Mouse (Mus musculus): Measurements from ENCODE around the gene Spata32. TPM values are rescaled to one million over a fixed set of nuclear protein-coding genes. Genes with fewer than 3 reads are reported as not detected.

Spata32 gene
- polyA plus RNA-seq, 1 experiment: not detected

- TF ChIP-seq GATA1 (IDR thresholded peaks at IDR 0.05; ENCODE audit: low read length): no peak
Observed at GRCm38 (mm10) chr11:103252380-103252779, 34.1 kb upstream of the Spata32 start.

- TF ChIP-seq GATA1 (IDR thresholded peaks at IDR 0.05; ENCODE audit: low read length): no peak
Observed at GRCm38 (mm10) chr11:103250324-103250723, 32.1 kb upstream of the Spata32 start.

DNA sequence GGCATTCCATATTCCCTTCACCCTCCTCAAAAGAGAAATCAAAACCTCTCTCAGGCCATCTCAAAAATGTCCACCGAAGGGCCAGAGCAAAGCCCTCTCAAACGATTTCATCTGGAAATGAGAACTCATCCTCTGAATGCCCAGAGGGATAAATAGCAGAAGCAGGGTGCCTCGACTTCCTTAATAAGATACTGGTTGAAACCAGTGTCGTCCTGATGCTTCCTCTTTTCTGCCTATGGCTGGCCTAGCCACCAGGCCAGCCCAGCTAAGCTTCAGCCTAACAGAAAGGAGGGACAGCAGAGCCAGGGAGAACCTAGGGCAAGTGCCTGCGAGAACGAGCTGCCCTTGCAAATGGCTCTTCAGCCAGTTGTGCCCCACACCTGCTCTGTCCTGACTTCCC lies 31.3 kb upstream of the Spata32 start:
- TF ChIP-seq GATA1 (IDR thresholded peaks at IDR 0.05; ENCODE audit: low read length): no peak

DNA sequence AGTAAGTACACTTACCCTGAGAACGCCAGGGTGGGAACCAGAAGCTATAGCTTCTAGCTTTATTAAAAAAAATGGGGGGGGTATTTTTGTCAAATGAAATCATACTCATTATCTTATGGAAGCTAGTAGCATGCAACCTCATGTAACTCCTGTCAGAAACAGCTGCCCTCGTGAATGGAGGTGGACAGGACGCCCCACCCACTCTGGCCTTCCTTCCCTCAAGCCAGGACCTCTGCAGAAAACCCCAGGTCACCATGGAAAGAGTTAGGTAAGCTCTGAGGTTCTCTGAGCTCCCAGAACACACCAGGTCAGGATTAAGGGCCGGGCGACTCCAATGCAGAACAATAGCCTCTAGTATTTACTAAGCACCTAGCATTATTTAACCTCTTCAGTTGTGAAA lies 30.6 kb upstream of the Spata32 start:
- TF ChIP-seq GATA1 (IDR thresholded peaks at IDR 0.05; ENCODE audit: low read length): no peak

DNA sequence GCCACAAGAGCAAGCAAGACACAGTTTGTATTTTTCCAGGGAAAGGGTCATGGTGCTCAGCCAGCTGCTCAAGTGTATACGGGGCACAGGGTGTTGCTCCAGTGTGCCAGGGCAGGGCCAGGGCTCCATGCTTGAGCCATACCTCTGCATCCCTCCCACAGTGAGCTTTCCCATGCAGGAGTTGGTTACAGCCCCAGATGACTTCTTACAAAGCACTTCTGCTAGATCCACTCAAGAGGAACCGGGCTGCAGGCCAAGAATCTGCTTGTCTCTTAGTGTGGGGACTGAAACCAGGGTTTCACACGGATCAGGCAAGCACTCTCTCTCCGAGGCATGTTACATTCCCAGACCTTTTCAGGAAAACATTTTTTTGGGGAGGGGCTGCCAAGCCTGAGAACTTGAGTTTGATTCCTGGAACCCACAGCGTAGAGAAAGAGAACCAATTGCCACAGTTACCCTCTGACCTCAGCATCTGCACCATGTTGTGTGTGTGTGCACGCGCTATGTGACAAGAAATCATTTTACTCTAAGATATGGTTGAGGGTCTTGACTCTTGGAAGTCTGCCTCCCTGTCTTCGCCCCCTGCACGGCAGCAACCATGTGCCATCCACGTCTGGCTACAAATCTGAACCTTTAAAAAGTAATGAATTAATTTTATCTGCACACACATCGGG lies 29.4 kb upstream of the Spata32 start:
- no peak for TF ChIP-seq GATA1 (IDR thresholded peaks at IDR 0.05; ENCODE audit: low read length)

DNA sequence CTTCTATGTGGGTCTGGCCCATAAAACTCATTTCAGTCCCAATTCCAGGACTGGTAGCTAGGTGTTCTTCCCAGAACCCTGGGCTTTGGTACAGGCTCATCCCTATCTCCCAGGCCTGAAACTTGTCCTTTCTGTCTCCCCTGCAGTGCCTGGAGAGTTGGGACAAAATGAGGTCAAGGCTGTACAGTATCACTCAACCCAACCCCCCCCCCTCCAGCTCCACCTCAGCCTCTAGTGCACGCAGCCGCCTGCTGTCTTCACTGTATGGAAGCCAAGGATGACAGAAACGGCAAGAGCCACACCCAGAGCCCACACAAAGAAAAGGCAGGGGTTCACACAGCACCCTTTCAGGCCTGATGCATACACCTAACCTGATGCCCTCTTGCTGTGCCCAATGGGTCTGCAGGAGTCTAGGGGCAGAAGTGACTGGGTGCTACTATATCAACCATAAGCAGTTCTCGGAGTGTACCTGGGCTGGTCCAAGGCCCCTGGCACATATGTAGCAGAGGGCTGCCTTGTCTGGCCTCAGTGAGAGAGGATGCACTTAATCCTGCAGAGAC lies 28.6 kb upstream of the Spata32 start:
- TF ChIP-seq GATA1 (IDR thresholded peaks at IDR 0.05; ENCODE audit: low read length): no peak

- TF ChIP-seq GATA1 (IDR thresholded peaks at IDR 0.05; ENCODE audit: low read length): no peak
Observed at GRCm38 (mm10) chr11:103246081-103246730, 28.0 kb upstream of the Spata32 start.

GRCm38 (mm10) chr11:103244856-103245255 lies 26.6 kb upstream of the Spata32 start:
- TF ChIP-seq GATA1 (IDR thresholded peaks at IDR 0.05; ENCODE audit: low read length): no peak

DNA sequence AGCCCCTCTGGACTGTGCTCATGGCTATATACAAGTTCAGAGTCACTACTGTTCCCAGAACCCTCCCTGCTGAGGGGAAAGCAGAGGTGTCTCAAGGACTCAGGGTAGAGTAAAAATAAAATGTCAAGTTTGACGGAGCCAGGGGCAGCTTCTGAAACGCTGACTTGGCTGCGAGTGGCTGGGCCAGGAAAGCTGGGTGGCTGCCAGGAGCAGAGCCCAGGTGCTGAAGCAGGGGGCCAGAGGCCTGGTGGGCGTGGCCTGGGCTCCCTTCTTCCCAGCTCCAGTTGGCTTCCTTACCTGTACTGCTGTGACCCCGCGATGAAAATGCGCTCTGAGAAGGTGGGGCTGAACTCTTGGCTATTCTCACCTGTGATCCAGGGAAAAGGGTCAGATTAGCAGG lies 22.5 kb upstream of the Spata32 start:
- no peak for TF ChIP-seq GATA1 (IDR thresholded peaks at IDR 0.05; ENCODE audit: low read length)

GRCm38 (mm10) chr11:103237757-103238156 lies 19.5 kb upstream of the Spata32 start:
- TF ChIP-seq GATA1 (IDR thresholded peaks at IDR 0.05; ENCODE audit: low read length): no peak

GRCm38 (mm10) chr11:103236903-103237302 lies 18.7 kb upstream of the Spata32 start:
- TF ChIP-seq GATA1 (IDR thresholded peaks at IDR 0.05; ENCODE audit: low read length): no peak

GRCm38 (mm10) chr11:103236431-103236830 lies 18.2 kb upstream of the Spata32 start:
- TF ChIP-seq GATA1 (IDR thresholded peaks at IDR 0.05; ENCODE audit: low read length): no peak

DNA sequence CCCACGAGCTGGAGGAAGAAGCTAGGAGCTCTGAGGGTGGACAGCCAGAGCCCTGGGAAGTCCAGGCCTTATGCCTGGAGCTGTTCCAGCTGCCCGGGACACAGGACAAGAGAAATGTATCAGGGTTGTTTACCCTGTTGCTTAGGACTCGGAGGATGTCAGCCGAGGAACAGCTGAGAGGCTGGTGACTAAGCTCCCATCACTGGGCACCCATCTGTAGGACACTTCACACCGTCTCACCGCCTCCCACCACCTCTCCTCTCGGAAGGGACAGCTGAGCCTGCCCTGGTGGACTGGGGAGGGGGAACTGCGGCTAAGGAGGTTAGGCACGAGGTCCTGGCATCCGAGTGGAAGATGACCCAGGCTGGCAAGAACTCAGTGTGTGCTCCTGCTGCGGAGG lies 17.5 kb upstream of the Spata32 start:
- no peak for TF ChIP-seq GATA1 (IDR thresholded peaks at IDR 0.05; ENCODE audit: low read length)

DNA sequence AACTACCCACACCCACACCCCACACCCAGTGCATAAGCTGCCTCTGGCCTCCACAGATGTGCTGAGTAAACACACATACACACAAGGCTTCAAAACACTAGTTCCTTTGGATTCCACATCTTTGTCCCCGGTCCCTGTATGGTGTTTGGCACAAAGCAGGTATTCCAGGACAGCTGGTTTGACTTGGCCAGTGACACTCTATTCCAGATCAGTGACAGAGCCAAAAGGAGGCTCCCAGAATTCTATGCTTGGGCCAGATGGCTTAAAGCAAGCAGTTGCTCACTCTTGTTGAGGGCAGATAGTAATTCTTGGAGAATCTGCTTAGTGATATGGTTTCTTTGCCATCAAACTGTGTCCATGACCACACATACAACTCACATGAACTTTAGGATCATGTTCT lies 16.2 kb upstream of the Spata32 start:
- TF ChIP-seq GATA1 (IDR thresholded peaks at IDR 0.05; ENCODE audit: low read length): no peak

DNA sequence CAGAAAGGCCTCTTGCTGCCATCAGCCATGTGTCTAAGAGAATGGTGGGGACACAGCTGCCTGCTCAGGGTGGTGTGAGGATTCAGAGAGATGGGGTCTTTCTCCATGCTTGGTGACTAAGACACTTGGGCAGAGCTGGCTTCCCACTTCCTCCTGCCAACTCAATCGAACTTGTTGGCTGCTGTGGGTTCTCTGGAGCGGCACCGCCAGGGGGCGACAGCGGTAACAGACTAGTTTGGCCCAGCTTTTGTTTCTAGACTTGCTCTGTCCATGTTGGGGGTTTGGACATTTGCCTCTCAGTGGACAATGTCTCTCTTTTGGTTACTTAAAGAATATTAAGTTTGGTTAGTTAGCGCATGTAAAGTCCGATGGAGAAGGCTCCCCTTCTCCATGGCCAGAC lies 14.7 kb upstream of the Spata32 start:
- no peak for TF ChIP-seq GATA1 (IDR thresholded peaks at IDR 0.05; ENCODE audit: low read length)

DNA sequence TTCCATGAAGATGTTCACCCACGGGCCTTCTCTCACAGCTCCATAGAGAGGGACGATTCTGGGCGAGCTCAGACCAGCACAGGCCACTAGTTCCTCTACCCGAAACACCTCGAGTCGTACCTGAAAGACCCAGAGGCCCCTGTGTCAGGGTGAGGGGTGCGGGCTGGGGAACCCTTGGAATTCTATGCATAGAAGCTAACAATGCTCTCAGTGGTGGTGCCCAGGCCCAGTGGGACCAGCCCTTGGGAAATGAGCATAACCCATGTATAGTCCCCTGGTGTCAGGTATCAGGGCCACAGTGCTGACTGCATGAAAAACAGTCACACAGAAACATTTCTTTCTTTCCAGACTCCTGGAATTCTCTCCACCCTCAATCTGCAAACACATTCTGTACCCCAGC lies 13.1 kb upstream of the Spata32 start:
- TF ChIP-seq GATA1 (IDR thresholded peaks at IDR 0.05; ENCODE audit: low read length): no peak

- TF ChIP-seq GATA1 (IDR thresholded peaks at IDR 0.05; ENCODE audit: low read length): no peak
Observed at GRCm38 (mm10) chr11:103230626-103231025, 12.4 kb upstream of the Spata32 start.
